Mouse (Mus musculus) kidney, embryonic 14.5 days (tissue): ENCODE data around the gene Psenen. TPM values are rescaled to one million over a fixed set of nuclear protein-coding genes. Genes with fewer than 3 reads are reported as not detected.

Source experiments
- ATAC-seq: fragments of 200-750 bp; cut with Nextera tagmentation; 2 replicates; pipeline ENCODE4 v1.8.0; 2017; ENCODE audit warnings: moderate number of reproducible peaks, mild to moderate bottlenecking, moderate TSS enrichment, moderate library complexity; ENCODE audit not compliant: low FRiP score, low TSS enrichment
- H3K27ac ChIP-seq: fragments of 300-500 bp; sonication (generic); 2 replicates; pipeline ENCODE4 v1.5.1; 2014; ENCODE audit warnings: low read depth, mild to moderate bottlenecking, low read length, moderate library complexity, mixed read lengths
- H3K27me3 ChIP-seq: fragments of 300-500 bp; sonication (generic); 2 replicates; pipeline ENCODE4 v1.6.1; 2014; ENCODE audit warnings: mild to moderate bottlenecking, low read length; ENCODE audit not compliant: control insufficient read depth, insufficient read depth
- H3K36me3 ChIP-seq: fragments of 300-500 bp; sonication (generic); 2 replicates; pipeline ENCODE4 v1.6.1; 2014; ENCODE audit warnings: low read length, mixed read lengths; ENCODE audit not compliant: control insufficient read depth, insufficient read depth
- H3K4me1 ChIP-seq: fragments of 300-500 bp; sonication (generic); 2 replicates; pipeline ENCODE4 v1.6.1; 2014; ENCODE audit warnings: low read length, mixed read lengths; ENCODE audit not compliant: control insufficient read depth, insufficient read depth
- H3K4me2 ChIP-seq: fragments of 300-500 bp; sonication (generic); replicated peaks from 2 replicates; pipeline ENCODE4 v1.6.1; 2014; ENCODE audit warnings: low read depth, mild to moderate bottlenecking, low read length
- H3K4me3 ChIP-seq: fragments of 300-500 bp; sonication (generic); 2 replicates; pipeline ENCODE4 v1.5.1; 2014; ENCODE audit warnings: mild to moderate bottlenecking, low read length
- H3K9ac ChIP-seq: fragments of 300-500 bp; sonication (generic); 2 replicates; pipeline ENCODE4 v1.6.1; 2014; ENCODE audit warnings: low read depth, mild to moderate bottlenecking, low read length, moderate library complexity
- H3K9me3 ChIP-seq: fragments of 300-500 bp; sonication (generic); 2 replicates; pipeline ENCODE4 v1.6.1; 2016; ENCODE audit warnings: low read length; ENCODE audit not compliant: control insufficient read depth
- WGBS: fragments of 180-500 bp; shearing (Covaris S2); extraction: QIAGEN DNeasy Blood & Tissue Kit; methylation state at CpG from one replicate; pipeline ENCODE4 v1.1.7; 2014; 5-methylcytosine and 5-hydroxymethylcytosine counted together
- polyA plus RNA-seq: library from polyadenylated mRNA; unstranded; fragments of >200 nt; fragmentation: Nextera tagmentation; extraction: Ambion mirVana; gene quantifications from 2 replicates; pipeline ENCODE4 v1.2.1, GENCODE M21; 2014

Gene Psenen
- polyA plus RNA-seq, 1 experiment from 2014 or later, result 121 TPM

- Histone ChIP-seq H3K4me3 (0 out of 2 replicates have a peak overlapping the region, but pooled peaks have one; percentile 73), H3K27ac (no peak overlapping the region), H3K36me3 (peaks cover 43% of the 10 kb centered on the region), H3K4me2 (no peak overlapping the region), H3K27me3 (no peaks in the 10 kb centered on the region), H3K9me3 (no peaks in the 10 kb centered on the region), H3K4me1 (peaks cover 18% of the 10 kb centered on the region), H3K9ac (peak overlapping the region; percentile 28; the same call in 1 of the 2 replicates)
- no peak for ATAC-seq
- WGBS, result 43% methylated on average over 8 of the region's 8 CpGs
Measured at GRCm38 (mm10) chr7:30532931-30533330, 30.5 kb downstream of the Psenen start.

DNA sequence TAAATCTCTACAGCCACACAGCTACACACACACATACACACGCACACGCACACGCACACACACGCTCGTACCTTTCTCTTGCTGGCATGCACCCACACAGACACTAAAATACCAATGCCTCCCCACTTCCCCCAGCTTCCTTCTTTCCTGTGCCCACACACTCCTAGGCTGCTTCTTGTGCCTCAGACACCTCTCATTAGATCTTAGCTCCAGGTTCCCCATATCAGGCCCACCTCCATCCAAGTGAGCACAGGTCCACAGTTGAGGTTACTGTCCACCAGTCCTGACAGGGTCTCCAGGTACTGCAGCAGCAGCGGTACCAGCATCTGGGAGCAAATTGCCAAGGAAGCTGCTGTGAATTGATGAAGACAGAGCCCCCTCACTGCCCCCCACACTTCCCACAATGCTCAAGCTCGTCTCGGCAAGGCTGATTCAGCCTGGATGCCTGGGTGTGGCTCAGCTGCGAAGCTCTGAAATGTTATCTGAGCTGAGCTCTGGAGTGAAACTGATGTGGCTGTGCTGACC is 32.1 kb downstream of the Psenen start:
- H3K27me3 ChIP-seq, result no peaks in the 10 kb centered on the region
- 77% methylated on average over 9 of the region's 9 CpGs for WGBS
- no peak overlapping the region for H3K27ac ChIP-seq
- no peak overlapping the region for H3K9ac ChIP-seq
- H3K9me3 ChIP-seq, result no peaks in the 10 kb centered on the region
- H3K4me3 ChIP-seq, result no peak overlapping the region
- no peak for ATAC-seq
- H3K4me2 ChIP-seq, result no peak overlapping the region
- H3K4me1 ChIP-seq, result peaks cover 25% of the 10 kb centered on the region
- peaks cover 50% of the 10 kb centered on the region for H3K36me3 ChIP-seq

GRCm38 (mm10) chr7:30526981-30527380 is 36.4 kb downstream of the Psenen start:
- Histone ChIP-seq H3K9me3 (no peaks in the 10 kb centered on the region), H3K4me1 (peaks cover 17% of the 10 kb centered on the region), H3K9ac (no peak overlapping the region), H3K36me3 (peaks cover 67% of the 10 kb centered on the region), H3K27ac (no peak overlapping the region), H3K27me3 (no peaks in the 10 kb centered on the region), H3K4me2 (no peak overlapping the region; the same call in 1 of the 2 replicates), H3K4me3 (no peak overlapping the region)
- ATAC-seq, result no peak
- 71% methylated on average over 14 of the region's 14 CpGs for WGBS

- 11% methylated on average over 17 of the region's 17 CpGs for WGBS
- Histone ChIP-seq H3K36me3 (peaks cover 61% of the 10 kb centered on the region), H3K27me3 (no peaks in the 10 kb centered on the region), H3K9me3 (no peaks in the 10 kb centered on the region), H3K4me3 (0 out of 2 replicates have a peak overlapping the region, but pooled peaks have one; percentile 8), H3K9ac (peak overlapping the region; percentile 25; the same call in 1 of the 2 replicates), H3K4me2 (peak overlapping the region; percentile 30), H3K27ac (peak overlapping the region; percentile 70), H3K4me1 (peaks cover 17% of the 10 kb centered on the region)
- no peak; the same call in 1 of the 2 replicates for ATAC-seq
Measured at GRCm38 (mm10) chr7:30526399-30526798, 37.0 kb downstream of the Psenen start.

DNA sequence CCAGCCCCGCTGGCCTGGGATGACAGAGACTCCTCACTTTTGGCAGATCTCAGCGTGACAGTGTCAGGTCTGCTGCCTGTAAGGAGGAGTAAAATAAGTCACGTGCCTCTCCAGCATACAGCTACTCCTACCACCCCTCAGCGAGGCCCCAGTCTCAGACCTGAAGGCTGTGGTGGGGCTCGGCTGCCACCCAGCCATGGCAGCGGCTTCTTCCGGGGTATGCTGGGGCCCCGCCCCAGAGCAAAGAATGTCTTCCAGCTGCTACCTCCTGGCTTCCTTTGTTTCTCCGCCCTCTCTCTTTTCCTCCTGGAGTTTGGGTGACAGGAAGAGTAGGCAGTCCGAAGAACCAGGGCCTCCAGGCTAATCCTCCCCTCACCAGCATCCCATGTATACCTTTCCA is 37.5 kb downstream of the Psenen start:
- Histone ChIP-seq H3K36me3 (peaks cover 59% of the 10 kb centered on the region), H3K4me1 (peaks cover 17% of the 10 kb centered on the region), H3K4me2 (peak overlapping the region; percentile 30), H3K9me3 (no peaks in the 10 kb centered on the region), H3K27ac (peak overlapping the region; percentile 70), H3K4me3 (0 out of 2 replicates have a peak overlapping the region, but pooled peaks have one; percentile 8), H3K27me3 (no peaks in the 10 kb centered on the region), H3K9ac (peak overlapping the region; percentile 25; the same call in 1 of the 2 replicates)
- 22% methylated on average over 10 of the region's 10 CpGs for WGBS
- peak; percentile 33; the same call in 1 of the 2 replicates for ATAC-seq

- no peak for ATAC-seq
- no peak overlapping the region for H3K4me2 ChIP-seq
- no peaks in the 10 kb centered on the region for H3K27me3 ChIP-seq
- peaks cover 17% of the 10 kb centered on the region for H3K4me1 ChIP-seq
- H3K9me3 ChIP-seq, result no peaks in the 10 kb centered on the region
- 85% methylated on average over 6 of the region's 6 CpGs for WGBS
- H3K4me3 ChIP-seq, result no peak overlapping the region
- H3K9ac ChIP-seq, result no peak overlapping the region
- H3K36me3 ChIP-seq, result peaks cover 45% of the 10 kb centered on the region
- no peak overlapping the region; the same call in 1 of the 2 replicates for H3K27ac ChIP-seq
Measured at GRCm38 (mm10) chr7:30524487-30524886, 38.9 kb downstream of the Psenen start.

GRCm38 (mm10) chr7:30522871-30523270 is 40.6 kb downstream of the Psenen start:
- peaks cover 17% of the 10 kb centered on the region for H3K4me1 ChIP-seq
- H3K9me3 ChIP-seq, result no peaks in the 10 kb centered on the region
- ATAC-seq, result peak; percentile 21; the same call in 1 of the 2 replicates
- 54% methylated on average over 10 of the region's 10 CpGs for WGBS
- H3K4me2 ChIP-seq, result no peak overlapping the region
- no peak overlapping the region for H3K4me3 ChIP-seq
- H3K9ac ChIP-seq, result no peak overlapping the region
- H3K36me3 ChIP-seq, result peaks cover 29% of the 10 kb centered on the region
- no peaks in the 10 kb centered on the region for H3K27me3 ChIP-seq
- H3K27ac ChIP-seq, result peak overlapping the region; percentile 38; the same call in 1 of the 2 replicates

DNA sequence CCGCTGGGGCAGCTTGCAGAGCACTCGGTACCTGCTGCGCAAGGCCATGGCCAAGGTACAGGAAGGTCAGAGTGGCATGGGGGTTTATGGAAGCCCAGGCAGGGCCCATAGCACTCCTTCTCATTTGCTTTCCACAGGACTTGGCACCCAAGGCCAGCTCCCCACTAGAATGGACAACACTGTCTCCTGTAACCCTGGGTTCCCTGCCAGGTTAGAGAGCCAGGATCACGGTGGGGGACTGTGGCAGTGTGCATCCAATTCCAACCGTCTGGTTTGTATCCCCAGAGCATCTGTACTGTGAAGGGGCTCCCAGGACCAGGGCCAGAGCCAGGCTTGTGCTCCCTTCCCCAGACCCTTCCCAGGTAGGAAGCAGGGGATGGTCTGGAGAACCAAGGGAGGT is 42.6 kb downstream of the Psenen start:
- Histone ChIP-seq H3K27ac (no peak overlapping the region), H3K36me3 (peaks cover 17% of the 10 kb centered on the region), H3K9ac (no peak overlapping the region), H3K9me3 (no peaks in the 10 kb centered on the region), H3K4me1 (peaks cover 5% of the 10 kb centered on the region), H3K27me3 (no peaks in the 10 kb centered on the region), H3K4me2 (no peak overlapping the region), H3K4me3 (no peak overlapping the region)
- 84% methylated on average over 5 of the region's 5 CpGs for WGBS
- no peak for ATAC-seq

GRCm38 (mm10) chr7:30520396-30520795 is 43.0 kb downstream of the Psenen start:
- Histone ChIP-seq H3K4me1 (0 out of 2 replicates have a peak, but pooled peaks cover 3% of the 10 kb centered on the region), H3K4me2 (no peak overlapping the region), H3K9me3 (no peaks in the 10 kb centered on the region), H3K27ac (no peak overlapping the region), H3K27me3 (no peaks in the 10 kb centered on the region), H3K9ac (no peak overlapping the region), H3K36me3 (peaks cover 14% of the 10 kb centered on the region), H3K4me3 (no peak overlapping the region)
- ATAC-seq, result no peak
- 35% methylated on average over 4 of the region's 4 CpGs for WGBS
